Mouse (Mus musculus) G1E (cell line): ENCODE data around the gene Hist1h2bf. TPM values are rescaled to one million over a fixed set of nuclear protein-coding genes. Genes with fewer than 3 reads are reported as not detected.
"Not testable (repeated sequence)": the region's sequence is repeated elsewhere in the genome, so short reads cannot be mapped to it uniquely, and the experiment has no call there.

Experiments used
- ATAC-seq: 2 replicates; pipeline ENCODE4 v1.8.0; 2016; ENCODE audit warnings: mild to moderate bottlenecking; ENCODE audit not compliant: insufficient number of reproducible peaks, poor library complexity, low FRiP score, severe bottlenecking; ENCODE audit errors: extremely low read depth
- DNase-seq: peaks from one replicate; pipeline ENCODE4 v3.0.0; 2012; ENCODE audit warnings: low spot score
- H3K27me3 ChIP-seq: 2 replicates; pipeline ENCODE4 v1.6.1; 2012; ENCODE audit warnings: mild to moderate bottlenecking, low read length, inconsistent platforms; ENCODE audit not compliant: insufficient read depth
- H3K36me3 ChIP-seq: replicated peaks from 2 replicates; pipeline ENCODE3; 2012; ENCODE audit warnings: mild to moderate bottlenecking, inconsistent platforms
- H3K4me1 ChIP-seq: 2 replicates; pipeline ENCODE4 v1.6.1; 2012; ENCODE audit warnings: low read depth, low read length, inconsistent platforms, mixed read lengths; ENCODE audit not compliant: insufficient read depth
- H3K4me3 ChIP-seq: 2 replicates; pipeline ENCODE4 v1.5.1; 2012; ENCODE audit warnings: low read depth, mild to moderate bottlenecking, inconsistent platforms, low read length, moderate library complexity, mixed read lengths
- H3K9me3 ChIP-seq: replicated peaks from 2 replicates; pipeline ENCODE4 v1.6.1; 2012; ENCODE audit warnings: inconsistent platforms
- CTCF ChIP-seq: IDR thresholded peaks from 2 replicates; pipeline ENCODE4 v1.5.1; 2012; ENCODE audit warnings: low read depth, low read length, inconsistent platforms, mixed read lengths
- GATA1 ChIP-seq: IDR thresholded peaks from 2 replicates; pipeline ENCODE4 v1.6.1; 2012; ENCODE audit warnings: borderline replicate concordance, low read length, inconsistent platforms, mixed read lengths
- GATA2 ChIP-seq: IDR thresholded peaks from 2 replicates; pipeline ENCODE4 v1.6.1; 2012; ENCODE audit warnings: low read depth, low read length, inconsistent platforms, borderline replicate concordance
- POLR2AphosphoS5 ChIP-seq: IDR thresholded peaks from 2 replicates; pipeline ENCODE4 v1.6.1; 2012; ENCODE audit warnings: low read depth, low read length, inconsistent platforms; ENCODE audit not compliant: insufficient replicate concordance
- TAL1 ChIP-seq: conservative IDR thresholded peaks from 2 replicates; pipeline ENCODE4 v1.6.1; 2012; ENCODE audit warnings: low read depth, low read length, inconsistent platforms, mixed read lengths
- polyA plus RNA-seq: library from polyadenylated mRNA; stranded (reverse); fragments of >175 nt; gene quantifications from 2 replicates; pipeline ENCODE4 v1.2.3, GENCODE M21; 2012
- total RNA-seq, 2 experiments: library from RNA; stranded (forward) in 1 of 2; stranded (reverse) in 1 of 2; fragments of 200-1000 nt in 1 of 2; fragments of >200 nt in 1 of 2; fragmentation: Nextera tagmentation in 1 of 2; gene quantifications; 2 replicates each; pipeline ENCODE4 v1.2.3; 2014 to 2017

Gene Hist1h2bf
- total and polyA plus RNA-seq, 3 experiments: 5.7 to 748 (median 627) TPM

DNA sequence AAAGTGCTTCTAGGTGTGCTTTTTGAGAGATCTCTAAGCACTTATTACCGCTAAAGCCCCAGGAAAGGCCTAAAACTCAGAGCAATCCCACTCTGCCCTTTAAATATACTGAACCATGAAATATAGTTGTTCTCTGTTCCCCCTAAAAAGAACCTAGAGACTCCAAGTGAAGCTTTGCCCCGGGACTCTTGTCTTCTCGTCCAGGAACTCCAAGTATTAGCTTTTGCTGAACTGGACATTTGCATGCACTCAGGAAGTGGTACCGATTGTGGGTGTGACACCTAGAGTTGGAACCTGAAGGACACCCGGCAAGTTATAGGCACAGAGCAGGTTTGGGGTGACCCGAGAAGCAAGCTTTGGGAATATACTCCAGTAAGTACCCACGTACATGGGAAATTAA, 17.2 kb upstream of the Hist1h2bf start:
- Histone ChIP-seq H3K36me3 (no peaks in the 10 kb centered on the region), H3K9me3 (no peaks in the 10 kb centered on the region), H3K4me3 (no peak overlapping the region), H3K4me1 (peaks cover 76% of the 10 kb centered on the region), H3K27me3 (no peaks in the 10 kb centered on the region)
- DNase-seq (no peak), ATAC-seq (no peak)
- TF ChIP-seq TAL1 (no peak), GATA2 (no peak), GATA1 (no peak), CTCF (no peak), POLR2AphosphoS5 (no peak)

GRCm38 (mm10) chr13:23586940-23587225, 12.9 kb upstream of the Hist1h2bf start:
- ATAC-seq: no peak
- TF ChIP-seq POLR2AphosphoS5 (no peak), CTCF (no peak), TAL1 (no peak), GATA1 (no peak), GATA2 (no peak)
- Histone ChIP-seq H3K4me1 (peaks cover 63% of the 10 kb centered on the region), H3K36me3 (no peaks in the 10 kb centered on the region), H3K27me3 (no peaks in the 10 kb centered on the region), H3K4me3 (no peak overlapping the region; the same call in 1 of the 2 replicates), H3K9me3 (no peaks in the 10 kb centered on the region)
- no peak for DNase-seq

- Histone ChIP-seq H3K4me3 (peak overlapping the region; percentile 4; the same call in 1 of the 2 replicates), H3K9me3 (no peaks in the 10 kb centered on the region), H3K36me3 (no peaks in the 10 kb centered on the region), H3K4me1 (peaks cover 62% of the 10 kb centered on the region), H3K27me3 (no peaks in the 10 kb centered on the region)
- TF ChIP-seq CTCF: no peak
- no peak for TF ChIP-seq POLR2AphosphoS5
- TF ChIP-seq GATA1: no peak
- TF ChIP-seq GATA2: no peak
- TF ChIP-seq TAL1: no peak
- DNase-seq (no peak), ATAC-seq (no peak)
Measured at GRCm38 (mm10) chr13:23586099-23586939, 12.3 kb upstream of the Hist1h2bf start.

GRCm38 (mm10) chr13:23585442-23586098, 11.6 kb upstream of the Hist1h2bf start:
- TF ChIP-seq POLR2AphosphoS5: peak; percentile 99
- DNase-seq (peak; percentile 38), ATAC-seq (peak; percentile 71)
- not testable (repeated sequence) for H3K36me3 ChIP-seq, H3K27me3 ChIP-seq, H3K9me3 ChIP-seq
- Histone ChIP-seq H3K4me1 (peaks cover 62% of the 10 kb centered on the region), H3K4me3 (peak overlapping the region; percentile 64; the same call in 1 of the 2 replicates)

- ATAC-seq: peak; percentile 4; the same call in 1 of the 2 replicates
- no peak for DNase-seq
- Histone ChIP-seq H3K4me1 (peaks cover 61% of the 10 kb centered on the region), H3K36me3 (no peaks in the 10 kb centered on the region), H3K27me3 (no peaks in the 10 kb centered on the region), H3K4me3 (peak overlapping the region; percentile 64), H3K9me3 (no peaks in the 10 kb centered on the region)
- TF ChIP-seq CTCF: no peak
- no peak for TF ChIP-seq GATA1
- peak; percentile 97 for TF ChIP-seq POLR2AphosphoS5
- no peak for TF ChIP-seq TAL1
- no peak for TF ChIP-seq GATA2
Measured at GRCm38 (mm10) chr13:23585029-23585441, 11.0 kb upstream of the Hist1h2bf start.

DNA sequence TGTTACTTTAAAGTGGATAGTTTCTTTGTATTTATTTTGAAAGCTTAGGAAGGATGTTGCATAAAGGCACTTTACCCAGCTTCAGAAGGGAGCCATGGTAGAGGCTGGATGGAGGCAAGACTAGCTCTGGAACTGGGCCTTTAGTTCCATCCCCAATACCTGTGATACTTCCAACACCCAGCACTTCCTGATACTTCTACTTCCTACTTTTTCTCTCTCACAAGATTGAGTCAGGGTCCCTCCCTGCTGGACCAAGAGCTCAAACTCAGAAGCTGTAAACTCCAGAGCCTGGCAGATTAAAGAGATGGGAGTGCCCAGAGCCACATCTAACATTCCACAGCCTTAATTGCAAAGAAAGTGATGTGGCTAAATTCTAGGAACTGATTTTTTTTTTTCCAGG, 10.3 kb upstream of the Hist1h2bf start:
- H3K9me3 ChIP-seq: no peaks in the 10 kb centered on the region
- peak overlapping the region; percentile 33; the same call in 1 of the 2 replicates for H3K4me3 ChIP-seq
- no peaks in the 10 kb centered on the region for H3K36me3 ChIP-seq
- ATAC-seq (no peak), DNase-seq (no peak)
- TF ChIP-seq POLR2AphosphoS5 (0 out of 2 replicates have a peak, but pooled peaks have one; percentile 88), GATA1 (no peak)
- peaks cover 59% of the 10 kb centered on the region for H3K4me1 ChIP-seq
- no peaks in the 10 kb centered on the region for H3K27me3 ChIP-seq
